Mouse (Mus musculus) layer of hippocampus, adult 2 months (tissue): ENCODE measurements around the gene Cd5l. TPM values are rescaled to one million over a fixed set of nuclear protein-coding genes. Genes with fewer than 3 reads are reported as not detected.
"Not testable (repeated sequence)": the region's sequence is repeated elsewhere in the genome, so short reads cannot be mapped to it uniquely, and the experiment has no call there.

Experiments
- DNase-seq, 2 experiments: peaks; one replicate each; pipeline ENCODE4 v3.0.0; 2022; ENCODE audit warnings: low spot score in 2 of 2
- H3K27ac ChIP-seq: fragments of 200-600 bp; 2 replicates; pipeline ENCODE4 v1.8.1; 2022
- H3K4me3 ChIP-seq: fragments of 200-600 bp; 2 replicates; pipeline ENCODE4 v1.8.1; 2022; ENCODE audit warnings: mild to moderate bottlenecking
- CTCF ChIP-seq: fragments of 200-600 bp; conservative IDR thresholded peaks from 2 replicates; pipeline ENCODE4 v1.8.1; 2022; ENCODE audit warnings: antibody characterized with exemption, mild to moderate bottlenecking, moderate library complexity
- long read RNA-seq, 2 experiments: library from polyadenylated mRNA; stranded (forward); transcript quantifications; one replicate each; pipeline ENCODE4 v2.0.0; 2021; ENCODE audit warnings: borderline mapping rate in 2 of 2
- total RNA-seq, 2 experiments: library from RNA; stranded (reverse); gene quantifications; 2 replicates each; pipeline ENCODE4 v1.2.3; 2021

Cd5l gene
- total RNA-seq = not detected
- long read RNA-seq, experiment 1 = 0 reads
- long read RNA-seq, experiment 2 = 0 reads

DNA sequence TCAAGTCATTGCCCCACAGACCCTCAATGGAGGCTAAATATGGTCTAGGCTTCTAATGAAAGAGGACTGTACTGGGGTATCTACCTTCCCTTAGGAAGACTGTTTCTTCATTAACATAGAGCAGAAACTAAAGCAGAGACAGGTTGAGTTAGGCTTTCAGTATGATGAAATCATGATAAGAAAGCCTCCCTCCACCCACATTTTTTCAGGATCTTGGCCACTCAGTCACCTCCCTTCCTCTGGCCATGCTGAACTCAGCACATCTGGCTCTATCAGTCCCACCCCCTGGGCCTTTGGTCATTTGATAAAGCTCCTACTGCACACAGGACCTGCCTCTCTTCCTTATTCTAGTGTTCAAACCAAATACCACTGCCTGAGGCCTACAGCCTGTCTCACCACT lies at the start of gene Cd5l:
Gene Cd5l, plus strand, starts transcription at position 301 of the 400 bp plus-strand sequence.
- Histone ChIP-seq H3K27ac (no peak within 1 kb of the TSS), H3K4me3 (no peak within 1 kb of the TSS)
- DNase-seq = no peak
- TF ChIP-seq CTCF = no peak

DNA sequence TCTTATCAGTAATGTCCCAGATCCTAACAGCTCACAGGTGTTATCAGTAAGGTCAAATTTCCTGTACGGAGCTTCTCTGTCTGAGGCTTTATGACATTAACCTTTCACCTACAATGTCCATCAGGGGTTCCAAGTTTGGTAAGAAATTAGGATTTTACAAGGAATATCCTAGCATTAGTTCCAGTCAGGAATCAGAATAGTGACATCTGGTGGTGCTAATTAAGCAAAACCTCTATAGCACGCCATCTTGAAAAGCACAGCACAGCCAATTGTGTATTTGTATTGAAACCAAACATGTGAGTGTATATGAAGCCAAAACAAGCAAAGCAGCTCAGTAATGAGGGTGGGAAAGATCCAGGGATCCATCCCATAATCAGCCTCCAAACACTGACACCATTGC lies 47.8 kb upstream of the Cd5l start:
- Histone ChIP-seq H3K4me3 (no peak overlapping the region), H3K27ac (no peak overlapping the region)
- TF ChIP-seq CTCF = peak; percentile 64
- no peak for DNase-seq

DNA sequence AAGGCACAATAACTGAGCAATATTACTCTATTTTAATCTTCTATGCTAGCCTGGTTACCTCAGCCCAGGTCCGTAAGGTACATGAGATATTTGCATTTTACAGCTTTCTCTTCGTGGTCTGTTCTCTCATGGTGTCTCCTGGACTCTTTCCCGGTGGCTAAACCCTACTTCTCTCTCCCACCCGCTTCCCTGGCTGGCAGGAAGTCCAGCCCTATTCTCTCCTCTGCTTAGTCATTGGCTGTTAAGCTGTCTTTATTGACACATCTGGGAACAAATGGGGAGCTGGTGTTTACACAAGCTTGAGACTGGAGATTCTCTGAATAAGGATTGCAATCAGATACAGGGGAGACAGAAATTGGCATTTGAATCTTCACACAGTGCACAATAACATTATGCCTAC lies 35.1 kb upstream of the Cd5l start:
- no peak for DNase-seq
- TF ChIP-seq CTCF = no peak
- no peak overlapping the region for H3K27ac ChIP-seq

DNA sequence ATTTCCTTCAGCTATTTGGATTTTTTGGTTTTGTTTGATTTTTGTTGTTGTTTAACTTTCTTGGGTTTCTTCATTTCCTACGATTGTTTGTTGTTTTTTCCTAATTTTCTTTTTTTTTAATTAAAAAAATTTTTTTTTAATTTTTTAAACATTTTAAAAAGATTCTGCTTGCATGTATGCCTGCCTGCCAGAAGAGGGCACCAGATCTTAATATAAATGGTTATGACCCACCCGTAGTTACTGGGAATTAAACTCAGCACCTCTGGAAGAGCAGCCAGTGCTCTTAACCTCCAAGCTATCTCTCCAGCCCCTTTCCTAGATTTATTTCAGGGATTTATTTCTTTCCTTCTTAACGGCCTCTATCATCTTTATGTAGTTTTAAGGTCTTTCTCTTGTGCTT lies 33.9 kb upstream of the Cd5l start:
- Histone ChIP-seq H3K4me3 (no peak overlapping the region), H3K27ac (no peak overlapping the region)
- peak; percentile 82 for TF ChIP-seq CTCF
- DNase-seq = no peak

More for the DNA sequence above, 35.1 kb upstream of the Cd5l start:
- H3K4me3 ChIP-seq = no peak overlapping the region

DNA sequence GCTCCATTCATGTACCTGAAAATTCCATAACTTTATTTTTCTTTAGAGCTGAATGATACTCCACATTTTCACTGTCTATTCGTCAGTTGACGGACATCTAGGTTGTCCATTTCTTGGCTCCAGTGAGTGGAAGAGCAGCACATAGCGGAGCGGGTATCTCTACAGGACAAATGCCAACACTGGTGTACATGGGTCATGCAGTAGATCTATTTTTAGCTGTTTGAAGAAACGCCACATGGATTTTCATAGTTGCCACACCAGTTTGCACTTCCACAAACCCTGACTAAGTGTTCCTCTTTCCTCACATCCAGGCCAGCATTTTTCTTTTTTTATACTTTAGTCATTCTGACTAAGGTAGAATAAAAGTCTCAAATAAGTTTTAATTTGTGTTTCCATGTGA lies 19.8 kb upstream of the Cd5l start:
- Histone ChIP-seq H3K27ac (no peak overlapping the region), H3K4me3 (no peak overlapping the region)
- TF ChIP-seq CTCF = no peak
- DNase-seq = no peak

DNA sequence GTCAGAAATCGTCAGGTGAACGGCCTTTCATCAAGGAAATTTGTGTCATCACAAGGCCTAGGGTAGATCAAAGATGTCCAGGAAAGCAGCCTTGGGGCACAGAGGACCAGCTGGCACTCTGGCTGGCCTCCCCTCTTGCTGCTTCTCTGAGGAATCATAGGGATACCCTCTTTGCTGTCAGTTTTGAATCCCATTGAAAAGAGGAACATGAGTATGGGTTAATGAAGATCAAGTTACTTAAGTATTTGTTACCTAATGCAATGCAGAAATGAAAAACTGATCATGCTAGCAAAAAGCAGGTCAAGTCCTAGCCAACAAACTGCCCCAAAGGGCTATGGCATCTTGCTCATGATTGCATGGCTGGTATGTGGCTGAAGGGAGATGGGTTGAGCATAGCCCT lies 6.7 kb upstream of the Cd5l start:
- not testable (repeated sequence) for DNase-seq, H3K4me3 ChIP-seq, H3K27ac ChIP-seq

DNA sequence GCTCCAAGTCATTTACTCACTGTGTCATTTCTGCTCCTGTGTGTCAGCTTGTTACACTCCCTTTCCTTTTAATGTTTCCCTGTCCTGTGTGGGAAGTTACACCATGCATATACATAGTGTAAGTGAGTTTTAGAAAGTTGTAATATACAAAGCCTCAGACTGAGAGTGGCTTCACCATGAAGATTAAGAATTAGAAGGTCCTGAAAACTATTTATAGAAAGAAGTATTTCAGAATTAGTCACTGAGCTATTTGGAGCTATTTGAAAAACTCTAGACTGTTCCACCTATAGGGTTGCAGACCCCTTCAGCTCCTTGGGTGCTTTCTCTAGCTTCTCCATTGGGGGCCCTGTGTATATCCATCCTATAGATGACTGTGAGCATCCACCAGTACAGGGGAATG lies 1.5 kb downstream of the Cd5l start:
- Histone ChIP-seq H3K27ac (no peak overlapping the region), H3K4me3 (no peak overlapping the region)
- TF ChIP-seq CTCF = no peak
- no peak for DNase-seq

DNA sequence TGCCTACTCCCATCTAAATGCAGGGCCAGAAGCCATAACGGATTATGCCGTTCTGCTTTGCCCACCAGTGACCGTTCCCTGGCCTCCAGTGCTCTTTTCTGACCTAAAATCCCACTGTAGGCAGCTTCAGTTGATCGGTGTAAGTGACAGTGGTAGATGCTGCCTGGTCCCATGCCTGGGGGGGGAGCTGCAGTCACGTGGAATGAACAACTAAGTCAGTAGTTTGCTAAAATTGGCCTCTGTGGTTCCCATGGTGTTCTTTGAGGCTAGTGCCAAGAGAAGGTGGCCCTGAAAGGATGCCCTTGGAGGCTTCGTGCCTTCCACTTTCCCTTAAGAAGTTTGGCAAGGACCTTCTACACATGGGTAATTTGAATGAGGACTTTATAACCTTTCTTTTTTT lies 2.8 kb downstream of the Cd5l start:
- DNase-seq = no peak
- no peak for TF ChIP-seq CTCF
- Histone ChIP-seq H3K27ac (no peak overlapping the region), H3K4me3 (no peak overlapping the region)

DNA sequence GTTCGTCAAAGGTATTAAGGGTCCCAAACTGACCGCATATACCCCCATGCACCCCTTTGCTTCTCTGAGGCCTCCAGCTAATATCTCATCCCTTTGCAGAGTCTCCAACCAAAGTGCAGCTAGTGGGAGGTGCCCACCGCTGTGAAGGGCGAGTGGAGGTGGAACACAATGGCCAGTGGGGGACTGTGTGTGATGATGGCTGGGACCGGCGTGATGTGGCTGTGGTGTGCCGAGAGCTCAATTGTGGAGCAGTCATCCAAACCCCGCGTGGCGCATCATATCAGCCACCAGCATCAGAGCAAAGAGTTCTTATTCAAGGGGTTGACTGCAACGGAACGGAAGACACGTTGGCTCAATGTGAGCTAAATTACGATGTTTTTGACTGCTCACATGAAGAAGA lies 8.0 kb downstream of the Cd5l start:
- no peak for TF ChIP-seq CTCF
- no peak overlapping the region for H3K4me3 ChIP-seq

DNA sequence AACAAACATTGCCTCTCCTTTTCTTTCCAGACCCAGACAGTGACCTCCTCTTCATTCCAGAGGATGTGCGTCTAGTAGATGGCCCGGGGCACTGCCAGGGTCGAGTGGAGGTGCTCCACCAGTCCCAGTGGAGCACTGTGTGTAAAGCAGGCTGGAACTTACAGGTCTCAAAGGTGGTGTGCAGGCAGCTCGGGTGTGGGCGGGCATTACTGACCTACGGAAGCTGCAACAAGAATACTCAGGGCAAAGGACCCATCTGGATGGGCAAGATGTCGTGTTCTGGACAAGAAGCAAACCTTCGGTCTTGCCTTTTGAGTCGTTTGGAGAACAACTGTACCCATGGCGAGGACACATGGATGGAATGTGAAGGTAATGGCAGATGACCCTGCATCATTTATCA lies 9.8 kb downstream of the Cd5l start:
- no peak for DNase-seq
- no peak overlapping the region for H3K27ac ChIP-seq
- no peak for TF ChIP-seq CTCF
- H3K4me3 ChIP-seq = no peak overlapping the region

More for the DNA sequence above, 8.0 kb downstream of the Cd5l start:
- no peak for DNase-seq
- no peak overlapping the region for H3K27ac ChIP-seq

DNA sequence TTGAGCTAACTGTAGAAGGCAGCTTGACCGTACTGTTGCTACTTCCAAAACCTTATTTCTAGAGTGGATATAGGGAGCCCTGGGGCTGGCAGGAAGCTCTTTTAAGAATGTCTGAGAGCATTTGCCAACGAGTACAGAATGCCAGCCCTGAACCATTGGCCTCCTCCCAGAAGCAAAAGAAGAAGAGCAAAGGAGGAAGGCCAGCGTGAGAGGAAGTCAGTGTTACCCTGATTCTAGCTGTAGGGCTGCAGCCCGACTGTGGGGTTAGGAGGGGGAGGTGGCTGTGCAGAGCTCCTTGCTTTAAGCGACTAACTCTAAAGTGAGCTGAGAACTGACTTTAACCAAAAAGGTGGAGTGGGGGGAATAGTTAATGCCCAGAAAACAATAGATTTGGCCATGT lies 11.5 kb downstream of the Cd5l start:
- no peak overlapping the region for H3K27ac ChIP-seq
- DNase-seq = no peak
- H3K4me3 ChIP-seq = no peak overlapping the region
- TF ChIP-seq CTCF = no peak

DNA sequence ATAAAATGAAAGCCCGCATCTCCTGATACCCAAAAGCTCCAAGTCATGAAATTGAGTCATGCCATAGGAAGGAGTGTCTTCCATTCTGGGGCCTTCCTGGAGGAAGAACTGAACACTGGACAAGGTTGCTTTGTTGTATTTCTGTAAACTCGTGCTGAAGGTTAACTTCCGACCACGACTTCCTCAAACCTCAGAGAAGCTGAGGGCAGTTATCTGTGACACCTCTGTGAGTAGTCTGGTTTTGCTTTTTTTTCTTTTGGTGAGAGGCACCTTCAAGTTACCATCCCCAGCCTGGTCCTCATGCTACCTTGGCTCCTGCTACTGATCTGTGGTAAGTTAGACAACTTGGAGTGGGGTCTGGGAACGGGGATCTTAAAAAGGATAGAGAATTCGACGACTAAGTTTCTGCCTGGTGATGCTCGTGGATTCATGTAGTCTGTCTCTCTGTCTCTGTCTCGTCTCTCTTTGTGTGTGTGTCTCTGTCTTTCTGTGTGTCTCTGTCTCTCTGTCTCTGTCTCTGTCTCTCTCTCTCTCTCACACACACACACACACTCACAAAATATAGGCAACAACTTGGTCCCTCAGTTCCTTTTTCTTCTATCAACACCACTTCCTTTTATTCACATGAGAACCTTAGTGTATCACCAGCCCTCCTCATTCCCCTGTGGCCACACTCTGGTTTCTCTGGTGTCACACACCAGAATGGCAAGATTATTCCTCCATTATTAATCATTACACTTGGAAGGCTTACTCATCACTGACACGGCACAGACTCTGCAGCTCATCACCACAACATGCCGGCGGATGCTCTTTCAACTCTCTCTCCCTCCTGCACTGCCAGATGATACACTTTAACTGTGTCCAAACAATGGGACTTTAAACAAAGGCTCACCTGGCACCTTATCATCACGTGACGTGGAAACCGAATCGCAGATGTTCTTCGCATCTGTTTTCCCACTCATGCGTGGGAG lies 18.8 kb downstream of the Cd5l start, which contains the start of gene Fcrl1:
Gene Fcrl1, plus strand, starts transcription at position 193 of the 971 bp plus-strand sequence.
- H3K4me3 ChIP-seq = no peak within 1 kb of the TSS
- H3K27ac ChIP-seq = no peak within 1 kb of the TSS
- no peak for DNase-seq
- TF ChIP-seq CTCF = no peak

DNA sequence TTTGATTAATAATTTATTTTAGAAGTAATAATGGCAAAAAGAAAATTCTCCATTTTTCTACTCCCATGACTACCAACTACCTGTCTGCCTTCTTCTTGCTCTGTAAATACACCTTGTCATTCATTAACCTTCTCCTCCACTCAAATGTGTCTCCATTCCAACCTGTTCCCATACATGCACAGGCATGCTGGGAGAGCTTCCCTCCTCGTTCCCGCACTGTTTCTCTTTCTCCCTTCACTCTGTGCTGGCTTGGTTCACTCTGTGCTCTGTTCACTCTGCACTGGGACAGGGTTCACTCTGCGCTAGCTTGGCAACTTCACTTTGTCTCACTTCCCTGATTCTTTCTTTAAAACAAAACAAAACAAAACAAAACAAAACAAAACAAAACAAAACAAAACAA lies 19.5 kb downstream of the Cd5l start:
- Histone ChIP-seq H3K27ac (no peak overlapping the region), H3K4me3 (no peak overlapping the region)
- no peak for TF ChIP-seq CTCF
- DNase-seq = no peak

DNA sequence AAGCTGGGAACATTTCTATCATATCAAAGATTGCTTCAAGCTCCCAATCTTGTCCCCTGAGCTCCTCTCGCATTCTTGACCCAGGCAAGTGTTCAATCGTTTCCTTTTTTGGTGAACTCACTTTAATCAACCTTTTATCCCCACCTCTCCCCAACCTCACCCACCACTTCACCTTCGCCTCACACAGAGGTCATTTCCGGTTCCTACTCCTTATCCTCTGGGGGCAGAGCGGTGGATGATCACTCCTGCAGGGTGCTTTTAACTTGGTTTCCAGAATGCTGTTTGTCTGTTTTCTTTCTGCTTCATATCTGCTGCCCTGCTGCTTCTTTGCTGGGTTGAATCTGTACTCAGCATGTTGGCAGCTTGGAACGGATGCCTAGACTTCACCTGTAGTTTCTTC lies 20.0 kb downstream of the Cd5l start:
- H3K27ac ChIP-seq = no peak overlapping the region
- no peak for TF ChIP-seq CTCF
- H3K4me3 ChIP-seq = no peak overlapping the region
- no peak for DNase-seq

DNA sequence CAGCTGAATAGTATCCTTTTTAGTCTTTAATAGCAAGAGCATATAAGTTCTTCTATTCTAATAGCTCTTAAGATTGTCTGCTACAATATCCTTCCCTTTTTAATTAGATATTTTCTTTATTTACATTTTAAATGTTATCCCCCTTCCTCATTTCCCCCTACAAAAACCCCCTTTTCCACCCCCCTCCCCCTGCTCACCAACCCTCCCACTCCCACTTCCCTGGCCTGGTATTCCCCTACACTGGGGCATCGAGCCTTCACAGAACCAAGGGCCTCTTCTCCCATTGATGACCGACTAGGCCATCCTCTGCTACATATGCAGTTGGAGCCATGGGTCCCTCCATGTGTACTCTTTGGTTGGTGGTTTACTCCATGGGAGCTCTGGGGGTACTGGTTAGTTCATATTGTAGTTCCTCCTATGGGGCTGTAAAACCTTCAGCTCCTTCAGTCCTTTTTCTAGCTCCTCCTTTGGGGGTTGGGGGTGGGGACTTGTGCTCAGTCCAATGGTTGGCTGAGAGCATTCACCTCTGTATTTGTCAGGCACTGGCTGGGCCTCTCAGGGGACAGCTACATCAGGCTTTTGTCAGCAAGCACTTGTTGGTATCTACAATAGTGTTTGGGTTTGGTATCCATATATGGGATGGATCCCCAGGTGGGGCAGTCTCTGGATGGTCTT lies 22.1 kb downstream of the Cd5l start:
- H3K4me3 ChIP-seq, DNase-seq, H3K27ac ChIP-seq: not testable (repeated sequence)
